Mouse (Mus musculus) bone marrow, adult 2 months (tissue): ENCODE measurements at regions not wholly inside any gene's neighbourhood (a gene's known extent, or its start where the extent isn't known, plus 50 kb on each side); places are given as distances from the start of the nearest gene placed in this dataset.

Source experiments
- H3K27ac ChIP-seq: fragments of 200-500 bp; 2 replicates; pipeline ENCODE4 v1.5.1; 2012; ENCODE audit warnings: low read depth, mild to moderate bottlenecking, control low read depth, inconsistent platforms, low read length; ENCODE audit not compliant: control insufficient read depth, poor library complexity, insufficient read depth
- H3K4me1 ChIP-seq: fragments of 200-500 bp; 2 replicates; pipeline ENCODE4 v1.6.1; 2011; ENCODE audit warnings: low read length; ENCODE audit not compliant: control insufficient read depth, insufficient read depth
- H3K4me3 ChIP-seq: fragments of 200-500 bp; replicated peaks from 2 replicates; pipeline ENCODE3; 2011; ENCODE audit warnings: mild to moderate bottlenecking, low read depth, low read length, control low read depth; ENCODE audit not compliant: control insufficient read depth
- CTCF ChIP-seq: fragments of 200-500 bp; IDR thresholded peaks from 2 replicates; pipeline ENCODE4 v1.5.1; 2011; ENCODE audit warnings: low read length, control low read depth; ENCODE audit not compliant: control insufficient read depth, insufficient read depth
- POLR2A ChIP-seq: fragments of 200-500 bp; IDR thresholded peaks from 2 replicates; pipeline ENCODE4 v1.6.1; 2011; ENCODE audit warnings: low read depth, mild to moderate bottlenecking, control low read depth, low read length, borderline replicate concordance; ENCODE audit not compliant: control insufficient read depth
- WGBS: fragments of 180-500 bp; shearing (Covaris S2); methylation state at CpG from one replicate; pipeline ENCODE4 v1.1.7; 2018; 5-methylcytosine and 5-hydroxymethylcytosine counted together

- Histone ChIP-seq H3K4me1 (no peaks in the 10 kb centered on the region), H3K27ac (no peak overlapping the region), H3K4me3 (no peak overlapping the region)
- WGBS, result 83% methylated on average over 3 of the region's 3 CpGs
- no peak for TF ChIP-seq POLR2A
- TF ChIP-seq CTCF, result no peak
These were observed 82.2 kb upstream of the Eif4g2 start for GRCm38 (mm10) chr7:111164994-111165393.

GRCm38 (mm10) chr7:111164276-111164675, 81.4 kb upstream of the Eif4g2 start:
- WGBS, result 50% methylated on average over 3 of the region's 3 CpGs
- no peaks in the 10 kb centered on the region for H3K4me1 ChIP-seq
- no peak overlapping the region for H3K27ac ChIP-seq
- no peak for TF ChIP-seq CTCF
- TF ChIP-seq POLR2A, result no peak
- no peak overlapping the region for H3K4me3 ChIP-seq

DNA sequence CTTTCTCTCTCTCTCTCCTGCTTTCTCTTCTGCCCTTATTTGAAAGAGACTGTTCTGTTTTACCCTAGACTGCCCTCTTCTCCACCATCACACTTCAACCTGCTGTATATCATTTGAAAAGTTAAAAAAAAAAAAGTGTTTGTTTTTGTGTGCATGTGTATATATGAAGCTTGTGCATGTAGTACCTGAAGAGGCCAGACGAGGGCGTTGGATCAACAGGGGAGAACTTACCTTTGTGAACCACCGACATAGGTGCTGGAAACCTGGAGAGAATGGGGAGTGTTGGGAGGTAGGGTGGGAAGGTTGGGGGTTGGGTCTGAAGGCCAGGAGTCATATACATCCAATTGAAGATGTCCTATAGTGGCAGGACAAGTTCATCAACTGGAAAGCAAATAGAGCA, 81.0 kb upstream of the Eif4g2 start:
- Histone ChIP-seq H3K4me1 (no peaks in the 10 kb centered on the region), H3K4me3 (no peak overlapping the region), H3K27ac (no peak overlapping the region)
- TF ChIP-seq POLR2A (no peak), CTCF (peak; percentile 24; the same call in 1 of the 2 replicates)
- 39% methylated on average over 3 of the region's 3 CpGs for WGBS

DNA sequence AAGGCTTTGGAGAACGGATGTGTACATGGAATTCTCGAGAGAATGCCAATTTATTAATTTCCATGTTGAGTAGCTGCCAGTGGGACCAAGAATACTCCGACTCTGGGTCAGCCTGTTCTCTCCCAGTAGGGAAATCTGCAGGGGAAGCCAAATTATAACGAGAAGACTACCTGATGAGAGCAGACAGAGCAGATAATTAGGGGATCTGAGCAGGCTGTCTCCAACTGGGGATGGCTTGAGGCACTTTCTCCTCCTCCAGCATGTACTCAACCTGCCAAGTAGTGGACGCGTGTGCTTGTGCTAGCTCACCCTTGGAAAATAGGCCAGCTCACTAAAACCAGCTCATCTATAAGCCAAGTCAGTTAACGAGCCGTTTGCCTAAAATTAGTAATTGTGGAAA, 80.5 kb upstream of the Eif4g2 start:
- WGBS, result 85% methylated on average over 8 of the region's 8 CpGs
- Histone ChIP-seq H3K4me1 (no peaks in the 10 kb centered on the region), H3K27ac (no peak overlapping the region), H3K4me3 (no peak overlapping the region)
- no peak for TF ChIP-seq POLR2A
- TF ChIP-seq CTCF, result no peak

GRCm38 (mm10) chr7:111158791-111159286, 76.0 kb upstream of the Eif4g2 start:
- WGBS, result 54% methylated on average over 6 of the region's 6 CpGs
- H3K27ac ChIP-seq, result no peak overlapping the region
- TF ChIP-seq CTCF (no peak), POLR2A (no peak)

DNA sequence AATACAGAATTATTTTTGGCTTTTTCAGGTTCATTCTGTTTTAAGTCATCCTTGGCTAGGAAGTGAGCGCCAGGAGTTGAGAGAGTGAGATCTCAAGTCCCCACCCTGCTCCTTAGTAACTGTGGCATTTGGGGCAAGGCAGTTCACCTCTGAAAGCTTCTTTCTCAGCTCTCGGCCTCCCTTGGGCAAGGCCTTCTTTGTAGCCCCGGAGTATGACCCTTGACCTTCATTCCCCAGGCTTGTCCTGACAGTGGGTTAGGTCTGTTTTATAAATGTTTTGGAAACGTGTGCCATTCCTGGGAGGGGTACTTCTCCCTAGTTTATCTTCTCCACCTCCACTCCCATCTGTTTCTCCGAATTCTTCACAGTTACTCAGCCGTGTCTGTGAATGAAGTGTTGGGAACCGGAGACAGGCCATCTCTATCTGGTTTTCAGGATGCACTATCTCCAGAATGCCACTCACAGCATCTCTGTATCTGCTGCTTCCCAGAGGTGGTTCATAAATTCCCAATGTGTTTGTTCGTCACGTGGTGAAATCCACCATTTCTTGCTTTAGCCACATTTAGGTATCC, 75.0 kb upstream of the Eif4g2 start:
- WGBS, result 72% methylated on average over 9 of the region's 9 CpGs
- peaks cover 2% of the 10 kb centered on the region for H3K4me1 ChIP-seq
- no peak overlapping the region for H3K27ac ChIP-seq

More at GRCm38 (mm10) chr7:111158791-111159286, 76.0 kb upstream of the Eif4g2 start:
- H3K4me3 ChIP-seq, result no peak overlapping the region
- peaks cover 2% of the 10 kb centered on the region; the same call in 1 of the 2 replicates for H3K4me1 ChIP-seq

GRCm38 (mm10) chr7:111157287-111157686, 74.5 kb upstream of the Eif4g2 start:
- Histone ChIP-seq H3K27ac (no peak overlapping the region), H3K4me1 (peaks cover 2% of the 10 kb centered on the region), H3K4me3 (no peak overlapping the region)
- 9% methylated on average over 6 of the region's 6 CpGs for WGBS
- no peak for TF ChIP-seq POLR2A
- no peak for TF ChIP-seq CTCF

More for the DNA sequence above, 75.0 kb upstream of the Eif4g2 start:
- no peak overlapping the region for H3K4me3 ChIP-seq
- TF ChIP-seq POLR2A (no peak), CTCF (no peak)

GRCm38 (mm10) chr7:111156472-111157231, 73.8 kb upstream of the Eif4g2 start:
- peak overlapping the region; percentile 41 for H3K27ac ChIP-seq
- H3K4me3 ChIP-seq, result peak overlapping the region; percentile 20
- 30% methylated on average over 8 of the region's 8 CpGs for WGBS
- TF ChIP-seq POLR2A (no peak), CTCF (no peak)
- H3K4me1 ChIP-seq, result peaks cover 2% of the 10 kb centered on the region

- peak overlapping the region; percentile 46 for H3K27ac ChIP-seq
- WGBS, result 26% methylated on average over 6 of the region's 6 CpGs
- peaks cover 2% of the 10 kb centered on the region for H3K4me1 ChIP-seq
- TF ChIP-seq POLR2A (no peak), CTCF (no peak)
- no peak overlapping the region for H3K4me3 ChIP-seq
These were observed 73.2 kb upstream of the Eif4g2 start for GRCm38 (mm10) chr7:111155995-111156394.
